Comparison of ENCODE assay signal across 24 mouse cellular contexts in genomic region chr4:136838026-136838425, GRCm38 (mm10). TPM values are rescaled to one million over a fixed set of nuclear protein-coding genes. Genes with fewer than 3 reads are reported as not detected.
DNase-seq lines count a peak whose midpoint lies in the region; ATAC-seq and TF ChIP-seq lines count a peak whose summit lies in the region.
"Had no signal": no experiment of that assay in that cellular context is flagged by ENCODE, and none has a peak within 500 bp of the region (broad histone marks: within the 10 kb centered on the region; RNA-seq: fewer than 3 reads in every experiment).

No protein-coding gene starts in this region.

- H3K4me2 ChIP-seq in forebrain, embryonic 16.5 days (ENCODE audit: low read length): no peak overlapping the region
- no peak overlapping the region for H3K4me2 ChIP-seq in hindbrain, embryonic 13.5 days
- H3K4me2 ChIP-seq in hindbrain, embryonic 12.5 days (replicated peaks): no peak overlapping the region
- no peak overlapping the region for H3K4me2 ChIP-seq in midbrain, embryonic 14.5 days (ENCODE audit: low read length)
- no peak overlapping the region for H3K4me2 ChIP-seq in kidney, embryonic 16.5 days (replicated peaks; ENCODE audit: low read depth, low read length)
- H3K4me2 ChIP-seq: heart, embryonic 13.5 days; limb, embryonic 12.5 days; liver, embryonic 15.5 days had no signal

- TF ChIP-seq CTCF in brain, embryonic 14.5 days (IDR thresholded peaks at IDR 0.05; ENCODE audit: borderline replicate concordance, extremely low read depth, insufficient read depth, insufficient read length): no peak

- no peak for DNase-seq in forebrain, embryonic 10.5 days (ENCODE audit: extremely low spot score, low spot score)
- peak; percentile 72 for DNase-seq in brain, embryonic 14.5 days (ENCODE audit: low read depth)
- DNase-seq in midbrain, embryonic 14.5 days: no peak
- no peak for DNase-seq in urinary bladder, postnatal 36 days (ENCODE audit: low spot score in 2 of 2)
- DNase-seq: adrenal gland, postnatal 10 days; cerebellum, adult 11 months; gastrocnemius, postnatal 10 days; heart, postnatal 10 days; kidney, adult 2 months; layer of hippocampus, adult 9-11 months; lung, postnatal 36 days; thymus, postnatal 4 days had no signal

- H3K9me3 ChIP-seq in forebrain, embryonic 10.5 days: no peaks in the 10 kb centered on the region
- no peaks in the 10 kb centered on the region for H3K9me3 ChIP-seq in forebrain, embryonic 16.5 days (ENCODE audit: control insufficient read depth, low read length)
- no peaks in the 10 kb centered on the region for H3K9me3 ChIP-seq in hindbrain, embryonic 13.5 days
- H3K9me3 ChIP-seq in hindbrain, embryonic 12.5 days (replicated peaks): no peaks in the 10 kb centered on the region
- no peaks in the 10 kb centered on the region for H3K9me3 ChIP-seq in midbrain, embryonic 14.5 days (ENCODE audit: control insufficient read depth, low read length)
- H3K9me3 ChIP-seq in kidney, embryonic 16.5 days (ENCODE audit: low read length): no peaks in the 10 kb centered on the region
- H3K9me3 ChIP-seq: embryonic facial prominence, embryonic 13.5 days; heart, embryonic 13.5 days; limb, embryonic 12.5 days; liver, embryonic 15.5 days had no signal

- H3K27ac ChIP-seq in forebrain, embryonic 10.5 days: peak overlapping the region; percentile 32; the same call in 1 of the 2 replicates
- H3K27ac ChIP-seq in forebrain, embryonic 16.5 days (ENCODE audit: low read length): no peak overlapping the region
- H3K27ac ChIP-seq in hindbrain, embryonic 13.5 days: no peak overlapping the region
- no peak overlapping the region for H3K27ac ChIP-seq in hindbrain, embryonic 12.5 days
- H3K27ac ChIP-seq in midbrain, embryonic 14.5 days (replicated peaks; ENCODE audit: low read depth, low read length): no peak overlapping the region
- no peak overlapping the region for H3K27ac ChIP-seq in kidney, embryonic 16.5 days (ENCODE audit: low read length)
- H3K27ac ChIP-seq: embryonic facial prominence, embryonic 13.5 days; heart, embryonic 13.5 days; kidney, postnatal 0 days; left cerebral cortex, adult 2 months; limb, embryonic 12.5 days; liver, embryonic 15.5 days had no signal

- WGBS in forebrain, embryonic 10.5 days: 78% methylated on average over 9 of the region's 9 CpGs
- 49% methylated on average over 9 of the region's 9 CpGs for WGBS in forebrain, embryonic 16.5 days
- WGBS in hindbrain, embryonic 13.5 days: 65% methylated on average over 9 of the region's 9 CpGs
- WGBS in hindbrain, embryonic 12.5 days: 74% methylated on average over 9 of the region's 9 CpGs
- WGBS in midbrain, embryonic 14.5 days: 66% methylated on average over 9 of the region's 9 CpGs
- 79% methylated on average over 9 of the region's 9 CpGs for WGBS in kidney, embryonic 16.5 days

- H3K4me3 ChIP-seq in forebrain, embryonic 10.5 days: no peak overlapping the region
- no peak overlapping the region for H3K4me3 ChIP-seq in forebrain, embryonic 16.5 days (replicated peaks; ENCODE audit: low read length)
- H3K4me3 ChIP-seq in hindbrain, embryonic 13.5 days: no peak overlapping the region
- H3K4me3 ChIP-seq in hindbrain, embryonic 12.5 days: no peak overlapping the region
- H3K4me3 ChIP-seq in midbrain, embryonic 14.5 days (replicated peaks; ENCODE audit: low read depth, low read length): no peak overlapping the region
- H3K4me3 ChIP-seq in kidney, embryonic 16.5 days (ENCODE audit: low read length): no peak overlapping the region
- H3K4me3 ChIP-seq: embryonic facial prominence, embryonic 13.5 days; heart, embryonic 13.5 days; left cerebral cortex, adult 2 months; limb, embryonic 12.5 days; liver, embryonic 15.5 days had no signal

- no peaks in the 10 kb centered on the region for H3K36me3 ChIP-seq in forebrain, embryonic 10.5 days (replicated peaks)
- no peaks in the 10 kb centered on the region for H3K36me3 ChIP-seq in forebrain, embryonic 16.5 days (ENCODE audit: control insufficient read depth, insufficient read depth)
- no peaks in the 10 kb centered on the region for H3K36me3 ChIP-seq in hindbrain, embryonic 13.5 days
- no peaks in the 10 kb centered on the region for H3K36me3 ChIP-seq in hindbrain, embryonic 12.5 days
- H3K36me3 ChIP-seq in midbrain, embryonic 14.5 days (ENCODE audit: control insufficient read depth, insufficient read depth, low read length): no peaks in the 10 kb centered on the region
- H3K36me3 ChIP-seq in kidney, embryonic 16.5 days (ENCODE audit: insufficient read depth, low read length): no peaks in the 10 kb centered on the region
- H3K36me3 ChIP-seq: embryonic facial prominence, embryonic 13.5 days; heart, embryonic 13.5 days; limb, embryonic 12.5 days; liver, embryonic 15.5 days had no signal

- no peak for ATAC-seq in forebrain, embryonic 16.5 days
- ATAC-seq in hindbrain, embryonic 13.5 days (ENCODE audit: low FRiP score): no peak
- ATAC-seq in hindbrain, embryonic 12.5 days (ENCODE audit: low FRiP score): no peak
- ATAC-seq in midbrain, embryonic 14.5 days (ENCODE audit: low FRiP score, low TSS enrichment): no peak
- ATAC-seq in kidney, embryonic 16.5 days (ENCODE audit: low FRiP score, low TSS enrichment): no peak
- ATAC-seq: inflammation-experienced regulatory T-cells, adult 6 months; Patski had no signal

- no peak overlapping the region for H3K9ac ChIP-seq in forebrain, embryonic 16.5 days (replicated peaks; ENCODE audit: low read depth, low read length)
- peak overlapping the region; percentile 24; the same call in 1 of the 2 replicates for H3K9ac ChIP-seq in hindbrain, embryonic 13.5 days
- no peak overlapping the region for H3K9ac ChIP-seq in hindbrain, embryonic 12.5 days
- H3K9ac ChIP-seq in midbrain, embryonic 14.5 days (replicated peaks; ENCODE audit: low read length): 0 out of 2 replicates have a peak overlapping the region, but pooled peaks have one; percentile 2
- H3K9ac ChIP-seq in kidney, embryonic 16.5 days (replicated peaks; ENCODE audit: low read length): no peak overlapping the region
- H3K9ac ChIP-seq: embryonic facial prominence, embryonic 13.5 days; heart, embryonic 13.5 days; limb, embryonic 12.5 days; liver, embryonic 15.5 days had no signal

- H3K27me3 ChIP-seq in forebrain, embryonic 10.5 days (ENCODE audit: poor library complexity, severe bottlenecking): peaks cover 66% of the 10 kb centered on the region
- no peaks in the 10 kb centered on the region for H3K27me3 ChIP-seq in forebrain, embryonic 16.5 days (replicated peaks; ENCODE audit: control insufficient read depth, insufficient read depth, low read length)
- no peaks in the 10 kb centered on the region; the same call in 1 of the 2 replicates for H3K27me3 ChIP-seq in hindbrain, embryonic 13.5 days
- no peaks in the 10 kb centered on the region for H3K27me3 ChIP-seq in hindbrain, embryonic 12.5 days
- H3K27me3 ChIP-seq in midbrain, embryonic 14.5 days (ENCODE audit: control insufficient read depth, insufficient read depth, low read length): no peaks in the 10 kb centered on the region
- peaks cover 15% of the 10 kb centered on the region; the same call in 1 of the 2 replicates for H3K27me3 ChIP-seq in kidney, embryonic 16.5 days (ENCODE audit: insufficient read depth, low read length)
- H3K27me3 ChIP-seq: Patski had no signal

- peaks cover 84% of the 10 kb centered on the region for H3K4me1 ChIP-seq in forebrain, embryonic 10.5 days
- H3K4me1 ChIP-seq in forebrain, embryonic 16.5 days (replicated peaks; ENCODE audit: control insufficient read depth, insufficient read depth, low read length): peaks cover 43% of the 10 kb centered on the region
- peaks cover 59% of the 10 kb centered on the region for H3K4me1 ChIP-seq in hindbrain, embryonic 13.5 days (replicated peaks)
- H3K4me1 ChIP-seq in hindbrain, embryonic 12.5 days: peaks cover 55% of the 10 kb centered on the region
- H3K4me1 ChIP-seq in midbrain, embryonic 14.5 days (ENCODE audit: control insufficient read depth, insufficient read depth, low read length): peaks cover 38% of the 10 kb centered on the region
- peaks cover 28% of the 10 kb centered on the region for H3K4me1 ChIP-seq in kidney, embryonic 16.5 days (ENCODE audit: insufficient read depth, low read length)

- TF ChIP-seq POLR2A in brain, embryonic 14.5 days (IDR thresholded peaks at IDR 0.05; ENCODE audit: borderline replicate concordance, extremely low read depth, insufficient read depth, insufficient read length, poor library complexity, severe bottlenecking): no peak

RNA-seq across cellular contexts. Expression of gene Ephb2, which starts 2.2 kb away (rescaled TPM):
- 9.5 and 9.7 TPM in 2 replicates for polyA plus RNA-seq in forebrain, embryonic 10.5 days (2016; fragmentation: Nextera tagmentation; extraction: Ambion mirVana)
- 12.3 and 13.1 TPM in 2 replicates for polyA plus RNA-seq in forebrain, embryonic 16.5 days (2015; fragmentation: Nextera tagmentation; extraction: Ambion mirVana)
- 14.9 and 16.5 TPM in 2 replicates for polyA plus RNA-seq in hindbrain, embryonic 13.5 days (2015; fragmentation: Nextera tagmentation; extraction: Ambion mirVana)
- 25.4 and 30.8 TPM in 2 replicates for polyA plus RNA-seq in hindbrain, embryonic 12.5 days (2016; fragmentation: Nextera tagmentation; extraction: Ambion mirVana)
- polyA plus RNA-seq in brain, embryonic 14.5 days (2012; rRNA removed): 110 and 141 TPM in 2 replicates
- polyA plus RNA-seq in midbrain, embryonic 14.5 days (2014; fragmentation: Nextera tagmentation; extraction: Ambion mirVana): 27.6 and 32.8 TPM in 2 replicates
- 3.4 and 3.6 TPM in 2 replicates for polyA plus RNA-seq in kidney, embryonic 16.5 days (2015; fragmentation: Nextera tagmentation; extraction: Ambion mirVana)

RNA-seq across cellular contexts. Expression of gene C1qb, which starts 48.0 kb away (rescaled TPM):
- 15.1 and 15.5 TPM in 2 replicates for polyA plus RNA-seq in forebrain, embryonic 10.5 days (2016; fragmentation: Nextera tagmentation; extraction: Ambion mirVana)
- 24.1 and 32.0 TPM in 2 replicates for polyA plus RNA-seq in forebrain, embryonic 16.5 days (2015; fragmentation: Nextera tagmentation; extraction: Ambion mirVana)
- 37.9 and 48.5 TPM in 2 replicates for polyA plus RNA-seq in hindbrain, embryonic 13.5 days (2015; fragmentation: Nextera tagmentation; extraction: Ambion mirVana)
- polyA plus RNA-seq in hindbrain, embryonic 12.5 days (2016; fragmentation: Nextera tagmentation; extraction: Ambion mirVana): 31.6 and 34.9 TPM in 2 replicates
- polyA plus RNA-seq in brain, embryonic 14.5 days (2012; rRNA removed): 27.5 and 30.5 TPM in 2 replicates
- polyA plus RNA-seq in midbrain, embryonic 14.5 days (2014; fragmentation: Nextera tagmentation; extraction: Ambion mirVana): 19.1 and 40.0 TPM in 2 replicates
- 40.1 and 44.3 TPM in 2 replicates for polyA plus RNA-seq in kidney, embryonic 16.5 days (2015; fragmentation: Nextera tagmentation; extraction: Ambion mirVana)
- polyA plus RNA-seq: Patski had no signal

RNA-seq across cellular contexts. Expression of gene C1qc, which starts 54.8 kb away (rescaled TPM):
- 5.0 and 6.9 TPM in 2 replicates for polyA plus RNA-seq in forebrain, embryonic 10.5 days (2016; fragmentation: Nextera tagmentation; extraction: Ambion mirVana)
- polyA plus RNA-seq in forebrain, embryonic 16.5 days (2015; fragmentation: Nextera tagmentation; extraction: Ambion mirVana): 13.9 and 17.6 TPM in 2 replicates
- polyA plus RNA-seq in hindbrain, embryonic 13.5 days (2015; fragmentation: Nextera tagmentation; extraction: Ambion mirVana): 19.5 and 24.3 TPM in 2 replicates
- polyA plus RNA-seq in hindbrain, embryonic 12.5 days (2016; fragmentation: Nextera tagmentation; extraction: Ambion mirVana): 19.7 and 20.3 TPM in 2 replicates
- 18.3 and 19.5 TPM in 2 replicates for polyA plus RNA-seq in brain, embryonic 14.5 days (2012; rRNA removed)
- polyA plus RNA-seq in midbrain, embryonic 14.5 days (2014; fragmentation: Nextera tagmentation; extraction: Ambion mirVana): 11.0 and 19.3 TPM in 2 replicates
- 14.7 and 17.9 TPM in 2 replicates for polyA plus RNA-seq in kidney, embryonic 16.5 days (2015; fragmentation: Nextera tagmentation; extraction: Ambion mirVana)
- polyA plus RNA-seq: Patski had no signal

Comparison
In these comparisons a context has a peak if more than half of its experiments do, and no peak if none do; other contexts are left out.
1. H3K9ac ChIP-seq: peak in hindbrain, embryonic 13.5 days (single experiment) and midbrain, embryonic 14.5 days (single experiment); none in forebrain, embryonic 16.5 days (single experiment), hindbrain, embryonic 12.5 days (single experiment) and kidney, embryonic 16.5 days (single experiment).